Mouse (Mus musculus) CH12.LX (cell line): ENCODE measurements around the gene Arhgap6. TPM values are rescaled to one million over a fixed set of nuclear protein-coding genes. Genes with fewer than 3 reads are reported as not detected.

Experiments used
- DNase-seq: peaks from one replicate; pipeline ENCODE4 v3.0.0-alpha.2; 2013; ENCODE audit errors: extremely low read depth
- H3K27ac ChIP-seq: 2 replicates; pipeline ENCODE4 v1.5.1; 2012; ENCODE audit warnings: low read depth, mild to moderate bottlenecking, control low read depth, moderate library complexity; ENCODE audit not compliant: insufficient read depth
- H3K27me3 ChIP-seq: replicated peaks from 2 replicates; pipeline ENCODE3; 2012; ENCODE audit warnings: inconsistent platforms
- H3K36me3 ChIP-seq, 2 experiments: replicated peaks in 1 of 2; 2 replicates each; pipeline versions ENCODE3 to v1.6.1; 2012; ENCODE audit warnings: inconsistent platforms in 1 of 2, low read length in 1 of 2, mild to moderate bottlenecking in 1 of 2, mixed read lengths in 1 of 2, moderate library complexity in 1 of 2; ENCODE audit not compliant: control insufficient read depth in 1 of 2, insufficient read depth in 1 of 2
- H3K4me1 ChIP-seq, 2 experiments: 2 replicates each; pipeline ENCODE4 v1.6.1; 2012; ENCODE audit warnings: inconsistent platforms in 1 of 2, moderate library complexity in 1 of 2; ENCODE audit not compliant: insufficient read depth in 2 of 2, control insufficient read depth in 1 of 2
- H3K4me2 ChIP-seq: 2 replicates; pipeline ENCODE4 v1.6.1; 2012; ENCODE audit warnings: low read depth, mild to moderate bottlenecking, control low read depth; ENCODE audit not compliant: poor library complexity, insufficient read depth, severe bottlenecking
- H3K4me3 ChIP-seq, 3 experiments: fragments of 150-350 bp in 1 of 3; sonication (generic) in 1 of 3; replicated peaks in 1 of 3; 2 replicates each; pipeline versions ENCODE3 to v1.5.1; 2011 to 2012; ENCODE audit warnings: low read depth in 2 of 3, low read length in 2 of 3, mild to moderate bottlenecking in 2 of 3, moderate library complexity in 2 of 3, control low read depth in 1 of 3, improper control_type of control experiment in 1 of 3, inconsistent platforms in 1 of 3, mixed read lengths in 1 of 3; ENCODE audit not compliant: poor library complexity in 1 of 3
- H3K79me2 ChIP-seq: replicated peaks from 2 replicates; pipeline ENCODE4 v1.6.1; 2012; ENCODE audit warnings: mild to moderate bottlenecking, moderate library complexity; ENCODE audit not compliant: control insufficient read depth, poor library complexity, insufficient read depth, severe bottlenecking; ENCODE audit errors: extremely low read depth
- H3K9ac ChIP-seq: 2 replicates; pipeline ENCODE4 v1.6.1; 2012; ENCODE audit warnings: low read depth, mild to moderate bottlenecking, control low read depth, moderate library complexity; ENCODE audit not compliant: insufficient read depth
- H3K9me3 ChIP-seq: replicated peaks from 2 replicates; pipeline ENCODE3; 2012; ENCODE audit warnings: low read length, inconsistent platforms, mixed read lengths
- BHLHE40 ChIP-seq: IDR thresholded peaks from 2 replicates; pipeline ENCODE4 v1.6.1; 2011; ENCODE audit warnings: mild to moderate bottlenecking, low read depth, low read length, improper control_type of control experiment
- CHD2 ChIP-seq: IDR thresholded peaks from 2 replicates; pipeline ENCODE4 v1.6.1; 2011; ENCODE audit warnings: low read length, improper control_type of control experiment
- CTCF ChIP-seq, 2 experiments: IDR thresholded peaks in 1 of 2; conservative IDR thresholded peaks in 1 of 2; 2 replicates each; pipeline ENCODE4 v1.5.1; 2011 to 2012; ENCODE audit warnings: low read depth in 2 of 2, low read length in 2 of 2, improper control_type of control experiment in 1 of 2, inconsistent platforms in 1 of 2, mild to moderate bottlenecking in 1 of 2, moderate library complexity in 1 of 2
- ELF1 ChIP-seq: IDR thresholded peaks from 2 replicates; pipeline ENCODE4 v1.6.1; 2014; ENCODE audit warnings: low read depth, mild to moderate bottlenecking, inconsistent platforms, low read length, improper control_type of control experiment
- EP300 ChIP-seq: IDR thresholded peaks from 2 replicates; pipeline ENCODE4 v1.6.1; 2011; ENCODE audit warnings: low read length, improper control_type of control experiment
- ETS1 ChIP-seq: conservative IDR thresholded peaks from 2 replicates; pipeline ENCODE4 v1.6.1; 2012; ENCODE audit warnings: low read depth, mild to moderate bottlenecking, inconsistent platforms, low read length, improper control_type of control experiment, moderate library complexity
- HCFC1 ChIP-seq: IDR thresholded peaks from 2 replicates; pipeline ENCODE4 v1.6.1; 2012; ENCODE audit warnings: low read depth, mild to moderate bottlenecking, inconsistent platforms, low read length, improper control_type of control experiment
- MAFK ChIP-seq: IDR thresholded peaks from 2 replicates; pipeline ENCODE4 v1.6.1; 2011; ENCODE audit warnings: low read length, improper control_type of control experiment; ENCODE audit not compliant: insufficient replicate concordance
- MAZ ChIP-seq: IDR thresholded peaks from 2 replicates; pipeline ENCODE4 v1.6.1; 2012; ENCODE audit warnings: low read depth, mild to moderate bottlenecking, inconsistent platforms, low read length, improper control_type of control experiment, moderate library complexity
- MEF2A ChIP-seq: IDR thresholded peaks from 2 replicates; pipeline ENCODE4 v1.6.1; 2014; ENCODE audit warnings: low read depth, mild to moderate bottlenecking, inconsistent platforms, low read length, improper control_type of control experiment, borderline replicate concordance
- MYC ChIP-seq: IDR thresholded peaks from 2 replicates; pipeline ENCODE4 v1.6.1; 2011; ENCODE audit warnings: low read depth, mild to moderate bottlenecking, improper control_type of control experiment, low read length
- NELFE ChIP-seq: IDR thresholded peaks from 2 replicates; pipeline ENCODE4 v1.6.1; 2011; ENCODE audit warnings: low read depth, low read length, improper control_type of control experiment
- PAX5 ChIP-seq: IDR thresholded peaks from 2 replicates; pipeline ENCODE4 v1.6.1; 2012; ENCODE audit warnings: low read length, inconsistent platforms, mixed read lengths
- POLR2A ChIP-seq: IDR thresholded peaks from 2 replicates; pipeline ENCODE4 v1.6.1; 2011; ENCODE audit warnings: low read depth, mild to moderate bottlenecking, improper control_type of control experiment, low read length
- POLR2AphosphoS2 ChIP-seq: IDR thresholded peaks from 2 replicates; pipeline ENCODE4 v1.6.1; 2011; ENCODE audit warnings: low read depth, low read length, improper control_type of control experiment
- RAD21 ChIP-seq: IDR thresholded peaks from 2 replicates; pipeline ENCODE4 v1.6.1; 2011; ENCODE audit warnings: low read depth, mild to moderate bottlenecking, low read length, improper control_type of control experiment, moderate library complexity
- RCOR1 ChIP-seq: conservative IDR thresholded peaks from 2 replicates; pipeline ENCODE4 v1.6.1; 2012; ENCODE audit warnings: low read depth, mild to moderate bottlenecking, inconsistent platforms, low read length, improper control_type of control experiment
- SIN3A ChIP-seq: IDR thresholded peaks from 2 replicates; pipeline ENCODE4 v1.6.1; 2012; ENCODE audit warnings: low read length, improper control_type of control experiment, inconsistent platforms
- SMC3 ChIP-seq: IDR thresholded peaks from 2 replicates; pipeline ENCODE4 v1.6.1; 2011; ENCODE audit warnings: low read depth, low read length, improper control_type of control experiment
- TCF12 ChIP-seq: IDR thresholded peaks from 2 replicates; pipeline ENCODE4 v1.6.1; 2014; ENCODE audit warnings: low read depth, mild to moderate bottlenecking, inconsistent platforms, low read length, improper control_type of control experiment
- USF1 ChIP-seq: IDR thresholded peaks from 2 replicates; pipeline ENCODE4 v1.6.1; 2014; ENCODE audit warnings: low read depth, mild to moderate bottlenecking, inconsistent platforms, low read length, improper control_type of control experiment
- USF2 ChIP-seq: conservative IDR thresholded peaks from 2 replicates; pipeline ENCODE4 v1.6.1; 2011; ENCODE audit warnings: low read depth, low read length, improper control_type of control experiment
- ZNF384 ChIP-seq: IDR thresholded peaks from 2 replicates; pipeline ENCODE4 v1.6.1; 2012; ENCODE audit warnings: low read depth, low read length, improper control_type of control experiment, inconsistent platforms
- dilution Hi-C: fragments of 300-500 bp; cut with MboI; formaldehyde crosslinking; loops from 2 replicates; pipeline ENCODE4 v1.14.3; 2020; ENCODE audit warnings: low sequenced_read_pairs; ENCODE audit not compliant: extremely low pct_unique_long_range_greater_than_20kb, extremely low pct_ligation_motif_present
- in situ Hi-C: fragments of 300-500 bp; cut with MboI; formaldehyde crosslinking; loops from 3 replicates; pipeline ENCODE4 v1.14.3; 2019; ENCODE audit warnings: low sequenced_read_pairs, low pct_ligation_motif_present, low pct_unique_long_range_greater_than_20kb, mixed read lengths
- polyA plus RNA-seq: library from polyadenylated mRNA; unstranded; fragments of >175 nt; gene quantifications from 2 replicates; pipeline ENCODE4 v1.2.1, GENCODE M21; 2012; ENCODE audit warnings: low read depth; ENCODE audit not compliant: insufficient read length
- total RNA-seq, 2 experiments: library from RNA; depleted of rRNA; stranded (reverse); fragments of 300-350 nt in 1 of 2; fragments of >200 nt in 1 of 2; gene quantifications; 2 replicates each; pipeline ENCODE4 v1.2.3; 2012 to 2014

Gene Arhgap6
- total and polyA plus RNA-seq, 3 experiments, result 0.13 to 0.47 (median 0.46) TPM

- Histone ChIP-seq H3K79me2 (no peaks in the 10 kb centered on the region), H3K27ac (no peak overlapping the region), H3K36me3 (peaks cover 0 to 2% of the 10 kb centered on the region in 2 experiments), H3K4me2 (no peak overlapping the region), H3K9ac (no peak overlapping the region), H3K27me3 (no peaks in the 10 kb centered on the region), H3K4me3 (no peak overlapping the region), H3K9me3 (no peaks in the 10 kb centered on the region), H3K4me1 (no peaks in the 10 kb centered on the region; a peak in 1 of 4 replicates)
- DNase-seq, result peak; percentile 36
- TF ChIP-seq SIN3A, result no peak
- peak; percentile 66 for TF ChIP-seq RAD21
- TF ChIP-seq EP300, result no peak
- no peak for TF ChIP-seq MEF2A
- peak; percentile 35 for TF ChIP-seq SMC3
- TF ChIP-seq POLR2A, result no peak
- TF ChIP-seq NELFE, result no peak
- TF ChIP-seq MAZ, result no peak
- TF ChIP-seq USF2, result no peak
- peak in 1 of 2 experiments; percentile 60; a peak in 2 of 4 replicates for TF ChIP-seq CTCF (conservative IDR thresholded peaks at IDR 0.05 in 1 of 2, IDR thresholded peaks at IDR 0.05 in 1 of 2; ENCODE audit: low read depth in 2 of 2, low read length in 2 of 2)
- TF ChIP-seq BHLHE40, result no peak
- TF ChIP-seq ZNF384, result no peak
- no peak for TF ChIP-seq ETS1
- in situ Hi-C loops, result no loop called here
- dilution Hi-C loops, result no loop called here
Measured at GRCm38 (mm10) chrX:169332264-169332663, 537.4 kb downstream of the Arhgap6 start.

DNA sequence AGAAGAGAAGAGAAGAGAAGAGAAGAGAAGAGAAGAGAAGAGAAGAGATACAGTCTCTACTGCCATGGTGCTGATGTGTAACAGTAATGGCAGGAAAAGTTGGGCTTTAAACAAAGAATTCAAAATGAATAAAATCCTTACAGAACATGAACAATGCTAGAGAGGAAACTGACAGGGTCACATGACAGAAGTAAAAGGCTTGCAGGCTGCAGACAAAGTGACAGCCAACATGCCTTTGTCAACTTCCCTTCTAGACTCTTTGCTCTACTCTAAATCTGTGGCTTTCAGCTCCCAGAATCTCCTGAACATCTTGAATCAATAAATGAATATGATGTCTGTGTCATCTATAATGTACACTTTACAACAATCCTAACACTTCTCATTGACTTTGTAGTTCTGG, 542.7 kb downstream of the Arhgap6 start:
- H3K36me3 ChIP-seq, result no peaks in the 10 kb centered on the region
- no peak for DNase-seq
- H3K4me2 ChIP-seq, result no peak overlapping the region
- no peaks in the 10 kb centered on the region; a peak in 1 of 4 replicates for H3K4me1 ChIP-seq
- H3K27me3 ChIP-seq, result no peaks in the 10 kb centered on the region
- H3K9ac ChIP-seq, result no peak overlapping the region
- no peak for TF ChIP-seq ETS1
- TF ChIP-seq POLR2AphosphoS2, result no peak
- TF ChIP-seq MAFK, result no peak
- TF ChIP-seq ZNF384, result no peak
- no peak for TF ChIP-seq EP300
- no peak for TF ChIP-seq MYC
- no peak for TF ChIP-seq MEF2A
- TF ChIP-seq POLR2A, result no peak
- TF ChIP-seq USF1, result no peak
- TF ChIP-seq TCF12, result no peak
- no peak for TF ChIP-seq RCOR1
- TF ChIP-seq CHD2, result no peak
- no peak for TF ChIP-seq USF2
- no peak for TF ChIP-seq HCFC1
- TF ChIP-seq PAX5, result no peak
- TF ChIP-seq ELF1, result no peak
- TF ChIP-seq, all 38 proteins: peak for 0
- dilution Hi-C loops, result no loop called here
- H3K27ac ChIP-seq, result no peak overlapping the region
- H3K79me2 ChIP-seq, result no peaks in the 10 kb centered on the region
- in situ Hi-C loops, result no loop called here
- H3K4me3 ChIP-seq, result no peak overlapping the region
- H3K9me3 ChIP-seq, result no peaks in the 10 kb centered on the region
